Mouse (Mus musculus): ENCODE measurements around the gene Spaca1.
"Not testable (repeated sequence)": the region's sequence is repeated elsewhere in the genome, so short reads cannot be mapped to it uniquely, and the experiment has no call there.

Gene Spaca1

GRCm38 (mm10) chr4:34049571-34050255 lies at the start of gene Spaca1:
TSS of gene Spaca1 (minus strand) at chr4:34050191.
- in situ Hi-C loops (cut with MboI) = no loop called here

- in situ Hi-C loops (cut with MboI) = not testable (repeated sequence)
These were observed 37.3 kb upstream of the Spaca1 start for GRCm38 (mm10) chr4:34087286-34087685.

DNA sequence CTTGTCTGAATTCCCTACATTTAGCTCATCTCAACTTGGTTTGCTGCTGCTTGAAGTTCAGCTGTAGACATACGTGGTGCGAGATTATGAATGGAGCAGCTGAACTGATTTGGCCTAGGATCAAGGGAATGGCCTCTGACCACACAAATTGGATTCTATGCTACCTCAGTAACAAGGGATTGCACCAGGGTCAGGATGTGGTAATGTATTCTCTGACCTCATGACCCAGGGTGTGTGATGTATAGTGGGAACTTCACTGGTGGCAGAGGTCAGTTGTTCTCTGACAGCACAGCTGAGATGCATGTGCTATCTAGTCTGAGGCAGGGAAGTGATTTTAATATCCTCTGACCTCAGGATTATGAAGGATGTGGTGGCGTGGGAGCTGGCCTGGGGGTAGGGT lies 31.1 kb upstream of the Spaca1 start:
- in situ Hi-C loops (cut with MboI) = no loop called here

- in situ Hi-C loops (cut with MboI) = no loop called here
These were observed 19.0 kb upstream of the Spaca1 start for GRCm38 (mm10) chr4:34069002-34069401.

DNA sequence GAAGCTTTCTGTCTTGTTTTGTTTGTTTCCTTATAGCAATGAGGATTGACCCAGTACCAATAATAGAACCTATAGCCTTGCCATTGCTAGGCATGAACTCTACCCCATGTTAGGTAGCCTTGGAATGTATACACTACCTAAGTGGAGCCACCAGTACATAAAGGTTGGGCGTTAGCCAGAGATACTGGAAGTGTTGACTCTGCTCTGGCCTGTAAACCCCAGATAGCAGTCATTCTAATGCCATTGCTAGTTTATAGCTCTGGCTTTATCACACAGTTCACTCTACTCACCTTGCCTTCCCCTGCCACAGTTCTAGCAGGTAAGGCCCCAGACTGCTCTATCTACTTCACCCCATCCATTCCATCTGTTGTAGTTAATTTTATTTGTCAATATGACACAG lies 8.3 kb upstream of the Spaca1 start:
- in situ Hi-C loops (cut with MboI) = no loop called here

- in situ Hi-C loops (cut with MboI) = no loop called here
These were observed 23.2 kb downstream of the Spaca1 start for GRCm38 (mm10) chr4:34026771-34027170.

DNA sequence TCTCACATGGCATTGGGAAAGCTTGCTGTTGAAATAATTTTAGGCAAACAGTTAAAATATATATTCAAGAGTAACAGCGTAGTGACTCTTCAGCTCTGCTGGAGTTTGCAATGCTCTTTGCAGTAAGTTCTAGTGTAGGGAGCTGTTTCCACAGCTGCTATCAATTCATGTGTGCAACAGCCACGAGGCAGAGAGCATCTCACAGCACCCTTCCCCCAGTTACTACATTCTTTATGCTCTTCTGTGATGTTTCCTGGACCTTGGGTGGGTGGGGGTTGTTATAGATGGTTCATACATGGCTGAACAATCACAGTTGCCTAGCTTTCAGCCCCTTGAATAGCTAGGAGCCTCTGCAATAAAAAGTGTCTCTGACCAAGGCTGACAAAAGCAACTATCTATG lies 28.5 kb downstream of the Spaca1 start:
- in situ Hi-C loops (cut with MboI) = no loop called here

- in situ Hi-C loops (cut with MboI) = no loop called here
These were observed 53.6 kb downstream of the Spaca1 start for GRCm38 (mm10) chr4:33996382-33996781.

DNA sequence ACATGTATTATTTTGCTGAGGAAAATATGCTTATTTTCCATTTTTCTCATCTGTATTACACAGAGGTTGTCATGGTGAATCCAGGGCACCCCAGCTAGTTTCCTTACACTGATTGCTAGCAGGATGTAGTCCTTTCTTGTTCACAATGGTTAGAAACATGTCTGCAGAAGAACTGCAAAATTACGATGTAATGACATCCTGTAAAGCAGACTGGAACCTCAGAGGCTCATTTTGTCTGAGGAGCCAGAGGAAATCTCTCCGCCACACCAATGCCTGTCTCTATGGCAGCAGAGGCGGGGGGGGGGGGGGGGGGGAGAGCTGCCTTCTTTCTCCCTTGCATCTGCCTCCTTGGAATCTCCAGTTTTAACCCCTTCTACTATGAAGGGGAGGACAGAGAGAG lies 57.3 kb downstream of the Spaca1 start:
- in situ Hi-C loops (cut with MboI) = no loop called here

GRCm38 (mm10) chr4:33988466-33989089 lies 61.4 kb downstream of the Spaca1 start:
- in situ Hi-C loops (cut with MboI) = no loop called here

Data from mature B cell (primary cell).